Mouse (Mus musculus): ENCODE measurements around the gene Irs2.

DNA sequence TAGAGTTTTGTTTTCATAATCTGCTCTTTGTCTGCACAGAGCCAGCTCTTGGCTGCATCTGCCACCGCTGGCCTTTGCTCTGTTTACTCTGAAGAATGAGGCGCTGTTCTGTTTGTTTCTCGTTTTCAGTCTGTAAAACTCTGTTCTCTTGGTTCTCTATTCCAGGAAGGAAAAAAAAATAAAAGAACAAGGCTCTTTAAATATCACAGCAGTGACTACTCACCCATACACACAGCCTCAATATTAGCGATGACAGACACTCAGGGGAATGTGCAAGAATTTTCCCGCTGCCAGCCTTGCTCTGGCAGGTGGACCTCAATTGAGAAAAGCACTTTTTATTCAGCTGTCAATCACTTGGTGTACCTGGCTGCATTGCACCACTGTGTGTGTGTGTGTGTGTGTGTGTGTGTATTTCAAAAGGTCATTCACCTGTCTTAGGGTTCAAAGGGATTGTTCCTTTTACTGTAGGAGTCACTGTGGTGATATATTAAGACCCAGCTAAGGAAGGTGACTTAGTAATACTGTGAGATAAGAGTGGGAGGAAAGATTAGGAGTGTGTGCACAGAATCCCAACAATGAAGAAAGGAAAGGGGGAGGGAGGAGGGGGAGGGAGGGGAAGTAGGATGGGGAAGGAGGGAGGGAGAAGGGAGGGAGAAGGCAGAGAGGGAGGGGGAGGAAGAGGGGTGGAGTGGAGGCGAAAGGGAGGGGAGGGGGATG, 42.7 kb downstream of the Irs2 start:
- no peak for TF ChIP-seq CTCF (IDR thresholded peaks at IDR 0.05; ENCODE audit: low read depth)
- no peak for TF ChIP-seq EP300 (IDR thresholded peaks at IDR 0.05; ENCODE audit: low read depth)

Measured in heart, postnatal 0 days (tissue).